Mouse (Mus musculus) lung, postnatal 10 days (tissue): Measurements from ENCODE around the gene Hist1h3d.

Experiments
- DNase-seq: peaks from one replicate; pipeline ENCODE4 v3.0.0; 2021

Hist1h3d gene

DNA sequence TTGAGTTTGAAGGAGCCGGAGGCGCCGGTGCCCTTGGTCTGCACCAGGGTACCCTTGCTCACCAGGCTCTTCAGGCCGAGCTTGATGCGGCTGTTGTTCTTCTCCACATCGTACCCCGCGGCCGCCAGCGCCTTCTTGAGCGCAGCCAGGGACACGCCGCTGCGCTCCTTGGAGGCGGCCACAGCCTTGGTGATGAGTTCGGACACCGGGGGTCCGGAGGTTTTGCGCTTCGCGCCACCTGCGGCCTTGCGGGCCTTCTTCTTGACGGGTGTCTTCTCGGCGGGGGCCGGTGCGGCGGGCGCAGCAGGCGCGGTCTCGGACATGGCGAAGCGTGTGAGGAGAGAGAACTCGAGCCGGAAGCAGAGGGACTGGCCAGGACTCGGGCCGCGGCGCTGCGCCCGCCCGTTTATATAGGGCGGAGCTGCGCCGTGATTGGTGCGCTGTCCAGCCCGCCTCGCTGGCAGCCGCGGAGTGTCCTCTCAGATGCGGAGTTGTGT, 46.7 kb downstream of the Hist1h3d start, which contains the start of gene Hist1h1e:
Gene Hist1h1e, minus strand, starts transcription at position 384 of the 497 bp plus-strand sequence.
- DNase-seq = peak; percentile 95

DNA sequence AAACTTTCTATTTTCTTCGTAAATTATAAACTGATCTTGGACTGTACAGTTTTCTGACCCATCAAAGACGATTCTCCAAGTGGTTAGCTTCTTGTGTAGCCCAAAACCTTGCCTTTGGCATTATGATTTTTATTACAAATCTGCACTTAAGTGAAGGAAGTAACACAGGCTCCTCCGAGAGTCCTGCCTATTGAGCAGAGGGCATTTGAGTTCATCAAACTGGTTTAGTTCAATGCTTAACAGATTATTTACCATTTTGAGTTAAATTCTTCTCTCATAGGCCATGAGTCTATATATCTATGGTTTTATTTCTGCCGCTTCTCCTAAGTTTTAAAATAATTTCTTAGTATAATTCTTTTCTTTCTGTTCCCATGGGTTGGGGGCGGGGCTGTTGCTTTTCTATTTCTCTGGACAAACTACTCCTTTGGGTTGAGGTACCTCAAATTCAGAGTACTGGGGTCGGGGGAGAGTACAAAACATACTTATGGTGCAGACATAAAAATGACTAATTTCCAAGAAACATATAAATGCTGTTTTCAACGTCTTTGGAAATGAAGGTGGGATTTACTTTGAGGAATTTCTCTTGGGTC, 47.4 kb downstream of the Hist1h3d start:
- peak; percentile 38 for DNase-seq
